Mouse (Mus musculus): ENCODE measurements around the gene Sh3bp2. TPM values are rescaled to one million over a fixed set of nuclear protein-coding genes. Genes with fewer than 3 reads are reported as not detected.
A peak's percentile ranks its signal among the peaks of the same experiment; 100 is the strongest.

The Sh3bp2 gene
- polyA plus RNA-seq, 1 experiment from 2014 or later = 15.8 TPM

- H3K4me1 ChIP-seq = peaks cover 11% of the 10 kb centered on the region; the same call in 1 of the 2 replicates
- under 1% methylated on average over 64 of the region's 64 CpGs for WGBS
- peak within 1 kb of the TSS; percentile 63 for H3K9ac ChIP-seq
- peak; percentile 94 for ATAC-seq (ENCODE audit: low FRiP score, low read depth)
- no peaks in the 10 kb centered on the region for H3K36me3 ChIP-seq
- no peaks in the 10 kb centered on the region for H3K9me3 ChIP-seq
- peak within 1 kb of the TSS; percentile 60 for H3K4me3 ChIP-seq
- H3K27me3 ChIP-seq (replicated peaks) = peaks cover 13% of the 10 kb centered on the region
- H3K27ac ChIP-seq = no peak within 1 kb of the TSS
- peak within 1 kb of the TSS; percentile 97 for H3K4me2 ChIP-seq (replicated peaks)
Observed at GRCm38 (mm10) chr5:34513466-34514217, 12.0 kb upstream of the Sh3bp2 start, which contains the start of gene Tnip2. Gene Tnip2, minus strand, starts transcription at chr5:34513991.

- Histone ChIP-seq H3K4me1 (peaks cover 11% of the 10 kb centered on the region; the same call in 1 of the 2 replicates), H3K27ac (no peak overlapping the region), H3K36me3 (no peaks in the 10 kb centered on the region), H3K9ac (no peak overlapping the region; the same call in 1 of the 2 replicates), H3K4me3 (peak overlapping the region; percentile 60), H3K9me3 (no peaks in the 10 kb centered on the region), H3K4me2 (replicated peaks) (peak overlapping the region; percentile 97), H3K27me3 (replicated peaks) (peaks cover 13% of the 10 kb centered on the region)
- peak; percentile 27; the same call in 1 of the 2 replicates for ATAC-seq (ENCODE audit: low FRiP score, low read depth)
- 29% methylated on average over 7 of the region's 7 CpGs for WGBS
Observed at GRCm38 (mm10) chr5:34514218-34514566, 11.4 kb upstream of the Sh3bp2 start.

- Histone ChIP-seq H3K4me2 (replicated peaks) (no peak overlapping the region), H3K27me3 (replicated peaks) (peaks cover 13% of the 10 kb centered on the region), H3K9me3 (no peaks in the 10 kb centered on the region), H3K36me3 (no peaks in the 10 kb centered on the region), H3K4me1 (peaks cover 11% of the 10 kb centered on the region; the same call in 1 of the 2 replicates), H3K4me3 (no peak overlapping the region), H3K27ac (no peak overlapping the region), H3K9ac (no peak overlapping the region)
- ATAC-seq (ENCODE audit: low FRiP score, low read depth) = no peak
Observed at GRCm38 (mm10) chr5:34515096-34515495, 10.5 kb upstream of the Sh3bp2 start.

- no peak overlapping the region for H3K27ac ChIP-seq
- H3K4me3 ChIP-seq = no peak overlapping the region
- 29% methylated on average over 3 of the region's 3 CpGs for WGBS
- no peak for ATAC-seq (ENCODE audit: low FRiP score, low read depth)
- no peak overlapping the region for H3K9ac ChIP-seq
- H3K36me3 ChIP-seq = no peaks in the 10 kb centered on the region
- H3K4me2 ChIP-seq (replicated peaks) = no peak overlapping the region
- peaks cover 11% of the 10 kb centered on the region; the same call in 1 of the 2 replicates for H3K4me1 ChIP-seq
- H3K27me3 ChIP-seq (replicated peaks) = peaks cover 4% of the 10 kb centered on the region
- H3K9me3 ChIP-seq = no peaks in the 10 kb centered on the region
Observed at GRCm38 (mm10) chr5:34517913-34518312, 7.7 kb upstream of the Sh3bp2 start.

GRCm38 (mm10) chr5:34519389-34519910 is 6.2 kb upstream of the Sh3bp2 start:
- Histone ChIP-seq H3K27me3 (replicated peaks) (no peaks in the 10 kb centered on the region; the same call in 1 of the 2 replicates), H3K4me1 (no peaks in the 10 kb centered on the region), H3K4me2 (replicated peaks) (no peak overlapping the region), H3K9me3 (no peaks in the 10 kb centered on the region), H3K36me3 (no peaks in the 10 kb centered on the region), H3K4me3 (no peak overlapping the region), H3K9ac (no peak overlapping the region), H3K27ac (no peak overlapping the region)
- ATAC-seq (ENCODE audit: low FRiP score, low read depth) = no peak
- 81% methylated on average over 9 of the region's 9 CpGs for WGBS

GRCm38 (mm10) chr5:34520458-34521209 is 5.0 kb upstream of the Sh3bp2 start:
- WGBS = 83% methylated on average over 11 of the region's 11 CpGs
- ATAC-seq (ENCODE audit: low FRiP score, low read depth) = no peak
- Histone ChIP-seq H3K4me3 (no peak overlapping the region), H3K9ac (no peak overlapping the region), H3K27ac (no peak overlapping the region), H3K9me3 (no peaks in the 10 kb centered on the region), H3K27me3 (replicated peaks) (no peaks in the 10 kb centered on the region; the same call in 1 of the 2 replicates), H3K36me3 (no peaks in the 10 kb centered on the region), H3K4me1 (no peaks in the 10 kb centered on the region), H3K4me2 (replicated peaks) (no peak overlapping the region)

- 85% methylated on average over 3 of the region's 3 CpGs for WGBS
- ATAC-seq (ENCODE audit: low FRiP score, low read depth) = no peak
- no peak overlapping the region for H3K27ac ChIP-seq
Observed at GRCm38 (mm10) chr5:34521337-34521736, 4.3 kb upstream of the Sh3bp2 start.

GRCm38 (mm10) chr5:34523958-34524485 is 1.6 kb upstream of the Sh3bp2 start:
- Histone ChIP-seq H3K4me3 (no peak overlapping the region), H3K36me3 (no peaks in the 10 kb centered on the region), H3K9me3 (no peaks in the 10 kb centered on the region), H3K4me2 (replicated peaks) (no peak overlapping the region), H3K27me3 (replicated peaks) (peaks cover 9% of the 10 kb centered on the region; the same call in 1 of the 2 replicates), H3K4me1 (no peaks in the 10 kb centered on the region), H3K9ac (no peak overlapping the region), H3K27ac (no peak overlapping the region)
- no peak for ATAC-seq (ENCODE audit: low FRiP score, low read depth)
- whole genome bisulfite sequencing = 58% methylated on average over 4 of the region's 4 CpGs

More at GRCm38 (mm10) chr5:34521337-34521736, 4.3 kb upstream of the Sh3bp2 start:
- Histone ChIP-seq H3K36me3 (no peaks in the 10 kb centered on the region), H3K4me3 (no peak overlapping the region), H3K9ac (no peak overlapping the region), H3K27me3 (replicated peaks) (peaks cover 4% of the 10 kb centered on the region; the same call in 1 of the 2 replicates), H3K9me3 (no peaks in the 10 kb centered on the region), H3K4me2 (replicated peaks) (no peak overlapping the region), H3K4me1 (no peaks in the 10 kb centered on the region)

GRCm38 (mm10) chr5:34524511-34524910 is 1.1 kb upstream of the Sh3bp2 start:
- peaks cover 9% of the 10 kb centered on the region; the same call in 1 of the 2 replicates for H3K27me3 ChIP-seq (replicated peaks)
- H3K4me2 ChIP-seq (replicated peaks) = no peak overlapping the region
- H3K4me3 ChIP-seq = no peak overlapping the region
- H3K9ac ChIP-seq = no peak overlapping the region
- H3K36me3 ChIP-seq = no peaks in the 10 kb centered on the region
- H3K9me3 ChIP-seq = no peaks in the 10 kb centered on the region
- H3K4me1 ChIP-seq = no peaks in the 10 kb centered on the region
- no peak overlapping the region for H3K27ac ChIP-seq
- ATAC-seq (ENCODE audit: low FRiP score, low read depth) = no peak

GRCm38 (mm10) chr5:34526477-34526775 is 788 bp downstream of the Sh3bp2 start:
- no peak for ATAC-seq (ENCODE audit: low FRiP score, low read depth)
- Histone ChIP-seq H3K27ac (no peak overlapping the region), H3K4me3 (no peak overlapping the region), H3K36me3 (no peaks in the 10 kb centered on the region), H3K9ac (no peak overlapping the region), H3K4me1 (no peaks in the 10 kb centered on the region), H3K4me2 (replicated peaks) (peak overlapping the region; percentile 66), H3K27me3 (replicated peaks) (peaks cover 9% of the 10 kb centered on the region; the same call in 1 of the 2 replicates), H3K9me3 (no peaks in the 10 kb centered on the region)
- WGBS = 38% methylated on average over 5 of the region's 5 CpGs

- ATAC-seq (ENCODE audit: low FRiP score, low read depth) = no peak
- H3K36me3 ChIP-seq = no peaks in the 10 kb centered on the region
Observed at GRCm38 (mm10) chr5:34527352-34527751, 1.7 kb downstream of the Sh3bp2 start.

GRCm38 (mm10) chr5:34528724-34529123 is 3.1 kb downstream of the Sh3bp2 start:
- Histone ChIP-seq H3K4me3 (no peak overlapping the region), H3K9ac (no peak overlapping the region), H3K4me1 (no peaks in the 10 kb centered on the region), H3K9me3 (no peaks in the 10 kb centered on the region), H3K27ac (no peak overlapping the region), H3K36me3 (no peaks in the 10 kb centered on the region), H3K4me2 (replicated peaks) (no peak overlapping the region), H3K27me3 (replicated peaks) (peaks cover 9% of the 10 kb centered on the region; the same call in 1 of the 2 replicates)
- WGBS = 84% methylated on average over 5 of the region's 5 CpGs
- ATAC-seq (ENCODE audit: low FRiP score, low read depth) = no peak

More at GRCm38 (mm10) chr5:34527352-34527751, 1.7 kb downstream of the Sh3bp2 start:
- Histone ChIP-seq H3K4me1 (no peaks in the 10 kb centered on the region), H3K4me2 (replicated peaks) (no peak overlapping the region), H3K4me3 (no peak overlapping the region), H3K9me3 (no peaks in the 10 kb centered on the region), H3K27me3 (replicated peaks) (peaks cover 9% of the 10 kb centered on the region; the same call in 1 of the 2 replicates), H3K27ac (no peak overlapping the region), H3K9ac (no peak overlapping the region)
- WGBS = 82% methylated on average over 2 of the region's 2 CpGs

Data from neural tube, embryonic 12.5 days (tissue).